Mouse (Mus musculus): ENCODE measurements at regions not wholly inside any gene's neighbourhood (a gene's known extent, or its start where the extent isn't known, plus 50 kb on each side); places are given as distances from the start of the nearest gene placed in this dataset.

- no peak for ATAC-seq (ENCODE audit: low TSS enrichment)
Observed at GRCm38 (mm10) chr12:70523379-70523778, 70.5 kb downstream of the Tmx1 start.

- ATAC-seq (ENCODE audit: low TSS enrichment), result no peak
Observed at GRCm38 (mm10) chr12:70524703-70525102, 71.8 kb downstream of the Tmx1 start.

GRCm38 (mm10) chr12:70531661-70532060, 78.8 kb downstream of the Tmx1 start:
- no peak for ATAC-seq (ENCODE audit: low TSS enrichment)

- ATAC-seq (ENCODE audit: low TSS enrichment), result no peak
Observed at GRCm38 (mm10) chr12:70532225-70532624, 79.3 kb downstream of the Tmx1 start.

- ATAC-seq (ENCODE audit: low TSS enrichment), result no peak
Observed at GRCm38 (mm10) chr12:70532843-70533242, 79.9 kb downstream of the Tmx1 start.

- no peak for ATAC-seq (ENCODE audit: low TSS enrichment)
Observed at GRCm38 (mm10) chr12:70533375-70533935, 80.6 kb downstream of the Tmx1 start.

- ATAC-seq (ENCODE audit: low TSS enrichment), result no peak
Observed at GRCm38 (mm10) chr12:70539124-70539523, 86.2 kb downstream of the Tmx1 start.

GRCm38 (mm10) chr12:70539856-70540255, 87.0 kb downstream of the Tmx1 start:
- ATAC-seq (ENCODE audit: low TSS enrichment), result no peak

GRCm38 (mm10) chr12:70541432-70541831, 88.5 kb downstream of the Tmx1 start:
- ATAC-seq (ENCODE audit: low TSS enrichment), result no peak

GRCm38 (mm10) chr12:70543299-70543698, 90.4 kb downstream of the Tmx1 start:
- ATAC-seq (ENCODE audit: low TSS enrichment), result no peak

- no peak for ATAC-seq (ENCODE audit: low TSS enrichment)
Observed at GRCm38 (mm10) chr12:70544326-70544725, 91.4 kb downstream of the Tmx1 start.

- ATAC-seq (ENCODE audit: low TSS enrichment), result peak; percentile 86
Observed at GRCm38 (mm10) chr12:70544850-70545510, 92.1 kb downstream of the Tmx1 start.

GRCm38 (mm10) chr12:70547199-70547598, 94.3 kb downstream of the Tmx1 start:
- ATAC-seq (ENCODE audit: low TSS enrichment), result no peak

GRCm38 (mm10) chr12:70549296-70549695, 96.4 kb downstream of the Tmx1 start:
- no peak for ATAC-seq (ENCODE audit: low TSS enrichment)

GRCm38 (mm10) chr12:70553866-70554265, 101.0 kb downstream of the Tmx1 start:
- no peak for ATAC-seq (ENCODE audit: low TSS enrichment)

- ATAC-seq (ENCODE audit: low TSS enrichment), result no peak
Observed at GRCm38 (mm10) chr12:70554586-70554985, 101.7 kb downstream of the Tmx1 start.

- peak; percentile 57; the same call in 1 of the 2 replicates for ATAC-seq (ENCODE audit: low TSS enrichment)
Observed at GRCm38 (mm10) chr12:70555723-70556122, 102.8 kb downstream of the Tmx1 start.

GRCm38 (mm10) chr12:70556820-70557219, 103.9 kb downstream of the Tmx1 start:
- no peak for ATAC-seq (ENCODE audit: low TSS enrichment)

- ATAC-seq (ENCODE audit: low TSS enrichment), result no peak
Observed at GRCm38 (mm10) chr12:70563446-70563845, 110.6 kb downstream of the Tmx1 start.

GRCm38 (mm10) chr12:70575665-70576064, 122.8 kb downstream of the Tmx1 start:
- no peak for ATAC-seq (ENCODE audit: low TSS enrichment)

- no peak for ATAC-seq (ENCODE audit: low TSS enrichment)
Observed at GRCm38 (mm10) chr12:70577769-70578168, 124.9 kb downstream of the Tmx1 start.

- ATAC-seq (ENCODE audit: low TSS enrichment), result no peak
Observed at GRCm38 (mm10) chr12:70579328-70579905, 126.5 kb downstream of the Tmx1 start.

- no peak for ATAC-seq (ENCODE audit: low TSS enrichment)
Observed at GRCm38 (mm10) chr12:70586181-70586580, 133.3 kb downstream of the Tmx1 start.

All from frontal cortex, adult (tissue).